Mouse (Mus musculus) intestine, embryonic 14.5 days (tissue): ENCODE measurements around the gene Fhit. TPM values are rescaled to one million over a fixed set of nuclear protein-coding genes. Genes with fewer than 3 reads are reported as not detected.

Experiments
- ATAC-seq: fragments of 200-750 bp; cut with Nextera tagmentation; replicated peaks from 2 replicates; pipeline ENCODE4 v1.8.0; 2017; ENCODE audit warnings: low read depth, moderate number of reproducible peaks, moderate TSS enrichment, moderate library complexity; ENCODE audit not compliant: low FRiP score, low TSS enrichment
- DNase-seq: peaks from one replicate; pipeline ENCODE4 v3.0.0-alpha.2; 2018; ENCODE audit warnings: low spot score
- H3K27ac ChIP-seq: fragments of 300-500 bp; sonication (generic); 2 replicates; pipeline ENCODE4 v1.5.1; 2014; ENCODE audit warnings: low read depth, mild to moderate bottlenecking, control low read depth
- H3K27me3 ChIP-seq: fragments of 300-500 bp; sonication (generic); replicated peaks from 2 replicates; pipeline ENCODE4 v1.6.1; 2014; ENCODE audit warnings: low read length, control low read depth; ENCODE audit not compliant: control insufficient read depth, insufficient read depth
- H3K36me3 ChIP-seq: fragments of 300-500 bp; sonication (generic); 2 replicates; pipeline ENCODE4 v1.6.1; 2014; ENCODE audit warnings: low read length, control low read depth; ENCODE audit not compliant: control insufficient read depth, insufficient read depth
- H3K4me1 ChIP-seq: fragments of 300-500 bp; sonication (generic); replicated peaks from 2 replicates; pipeline ENCODE4 v1.6.1; 2014; ENCODE audit warnings: low read length, control low read depth, mixed read lengths; ENCODE audit not compliant: control insufficient read depth, insufficient read depth
- H3K4me2 ChIP-seq: fragments of 300-500 bp; sonication (generic); 2 replicates; pipeline ENCODE4 v1.6.1; 2014; ENCODE audit warnings: low read length
- H3K4me3 ChIP-seq: fragments of 300-500 bp; sonication (generic); 2 replicates; pipeline ENCODE4 v1.5.1; 2014; ENCODE audit warnings: low read depth, low read length, control low read depth, mixed read lengths
- H3K9ac ChIP-seq: fragments of 300-500 bp; sonication (generic); 2 replicates; pipeline ENCODE4 v1.6.1; 2014; ENCODE audit warnings: mild to moderate bottlenecking, low read length
- H3K9me3 ChIP-seq: fragments of 300-500 bp; sonication (generic); 2 replicates; pipeline ENCODE4 v1.6.1; 2016; ENCODE audit warnings: low read length, control low read depth; ENCODE audit not compliant: control insufficient read depth
- whole genome bisulfite sequencing: fragments of 180-500 bp; shearing (Covaris S2); extraction: QIAGEN DNeasy Blood & Tissue Kit; methylation state at CpG from one replicate; pipeline ENCODE4 v1.1.7; 2014; 5-methylcytosine and 5-hydroxymethylcytosine counted together
- polyA plus RNA-seq: library from polyadenylated mRNA; unstranded; fragments of >200 nt; fragmentation: Nextera tagmentation; extraction: Ambion mirVana; gene quantifications from 2 replicates; pipeline ENCODE4 v1.2.1, GENCODE M21; 2014

Gene Fhit
- polyA plus RNA-seq, 1 experiment from 2014 or later, result 15.6 TPM

DNA sequence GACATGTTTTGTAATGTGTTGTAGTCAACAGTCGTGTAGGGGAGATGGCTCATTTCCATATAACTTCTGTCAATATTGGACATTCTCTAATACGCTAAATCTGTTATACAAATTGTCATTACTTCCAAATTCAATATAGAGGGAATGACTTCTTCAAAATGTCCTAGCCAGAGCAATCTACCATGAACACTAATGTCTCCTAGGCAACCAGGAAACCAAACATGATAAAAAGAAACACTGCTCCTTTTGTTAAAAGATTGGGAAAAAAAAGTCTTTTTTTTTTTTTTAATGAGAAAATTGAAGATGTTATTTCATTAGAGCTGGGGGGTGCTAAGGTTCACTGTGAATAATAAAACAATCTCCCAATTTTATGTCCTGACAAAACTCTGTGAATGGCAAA, 729.3 kb downstream of the Fhit start:
- H3K9ac ChIP-seq, result no peak overlapping the region
- H3K27me3 ChIP-seq, result no peaks in the 10 kb centered on the region
- no peak overlapping the region for H3K4me3 ChIP-seq
- no peak overlapping the region for H3K4me2 ChIP-seq
- no peak overlapping the region for H3K27ac ChIP-seq
- no peak for DNase-seq
- ATAC-seq, result no peak
- no peaks in the 10 kb centered on the region for H3K36me3 ChIP-seq
- no peaks in the 10 kb centered on the region for H3K4me1 ChIP-seq
- 81% methylated on average over 2 of the region's 2 CpGs for WGBS
- H3K9me3 ChIP-seq, result no peaks in the 10 kb centered on the region

- H3K27ac ChIP-seq, result no peak overlapping the region
- no peak overlapping the region for H3K4me2 ChIP-seq
- no peaks in the 10 kb centered on the region for H3K9me3 ChIP-seq
- H3K27me3 ChIP-seq, result no peaks in the 10 kb centered on the region
- no peak overlapping the region for H3K9ac ChIP-seq
- H3K4me3 ChIP-seq, result no peak overlapping the region
- no peaks in the 10 kb centered on the region for H3K4me1 ChIP-seq
- no peaks in the 10 kb centered on the region for H3K36me3 ChIP-seq
- ATAC-seq (no peak), DNase-seq (no peak)
- WGBS, result 86% methylated on average over 3 of the region's 3 CpGs
These were observed 731.3 kb downstream of the Fhit start for GRCm38 (mm10) chr14:10430396-10431000.

DNA sequence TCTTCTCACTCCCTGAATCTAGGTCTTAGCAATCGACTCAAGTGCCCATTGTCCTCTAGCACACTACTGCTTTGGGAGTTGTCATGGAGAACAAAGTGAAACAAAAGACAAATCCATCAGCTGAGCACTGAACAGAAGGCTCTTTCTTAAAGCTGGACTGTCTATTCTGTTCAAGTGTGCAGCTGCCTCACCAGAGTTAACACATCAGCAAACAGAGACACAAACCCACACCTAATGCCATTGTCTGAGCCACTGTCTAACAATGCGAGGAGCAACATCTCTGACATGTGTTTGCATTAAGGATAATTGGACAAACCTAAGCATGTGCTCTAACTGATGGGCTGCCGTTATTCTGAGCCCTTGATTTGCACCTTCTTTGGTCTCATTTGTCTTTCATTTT, 738.3 kb downstream of the Fhit start:
- no peaks in the 10 kb centered on the region for H3K4me1 ChIP-seq
- no peaks in the 10 kb centered on the region for H3K27me3 ChIP-seq
- no peaks in the 10 kb centered on the region for H3K36me3 ChIP-seq
- H3K9me3 ChIP-seq, result no peaks in the 10 kb centered on the region
- DNase-seq, result no peak
- ATAC-seq, result no peak
- no peak overlapping the region for H3K4me3 ChIP-seq
- no peak overlapping the region for H3K27ac ChIP-seq
- no peak overlapping the region for H3K4me2 ChIP-seq
- WGBS, result 78% methylated on average over 3 of the region's 3 CpGs
- no peak overlapping the region for H3K9ac ChIP-seq

GRCm38 (mm10) chr14:10422261-10422660, 739.6 kb downstream of the Fhit start:
- no peaks in the 10 kb centered on the region for H3K36me3 ChIP-seq
- H3K9ac ChIP-seq, result no peak overlapping the region
- no peaks in the 10 kb centered on the region for H3K4me1 ChIP-seq
- H3K4me2 ChIP-seq, result no peak overlapping the region
- DNase-seq (no peak), ATAC-seq (no peak)
- H3K27me3 ChIP-seq, result no peaks in the 10 kb centered on the region
- no peak overlapping the region for H3K4me3 ChIP-seq
- WGBS, result 70% methylated on average over 1 of the region's 1 CpGs
- no peaks in the 10 kb centered on the region for H3K9me3 ChIP-seq
- no peak overlapping the region for H3K27ac ChIP-seq

DNA sequence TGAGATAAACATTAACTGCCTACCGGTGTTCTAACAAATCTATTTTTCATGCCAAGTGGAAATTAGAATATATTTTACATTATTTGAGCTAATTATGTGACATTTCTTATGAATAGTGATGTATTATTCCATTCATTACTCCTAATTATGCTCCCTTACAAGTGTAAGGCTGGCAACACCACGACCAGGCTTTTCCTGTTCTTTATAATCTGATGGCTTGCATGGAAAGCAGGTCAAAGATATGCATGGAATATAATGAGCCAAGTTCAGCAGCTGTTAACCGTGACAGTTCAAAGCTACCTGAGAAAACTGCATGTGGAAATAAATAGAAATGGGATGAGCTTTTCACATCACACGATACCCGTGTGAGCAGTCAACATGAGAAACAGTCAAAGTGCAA, 746.8 kb downstream of the Fhit start:
- Histone ChIP-seq H3K27ac (no peak overlapping the region), H3K27me3 (no peaks in the 10 kb centered on the region), H3K4me3 (no peak overlapping the region), H3K4me1 (no peaks in the 10 kb centered on the region), H3K9ac (no peak overlapping the region), H3K9me3 (no peaks in the 10 kb centered on the region), H3K4me2 (no peak overlapping the region), H3K36me3 (no peaks in the 10 kb centered on the region)
- ATAC-seq, result no peak
- DNase-seq, result no peak
- 86% methylated on average over 5 of the region's 5 CpGs for WGBS

DNA sequence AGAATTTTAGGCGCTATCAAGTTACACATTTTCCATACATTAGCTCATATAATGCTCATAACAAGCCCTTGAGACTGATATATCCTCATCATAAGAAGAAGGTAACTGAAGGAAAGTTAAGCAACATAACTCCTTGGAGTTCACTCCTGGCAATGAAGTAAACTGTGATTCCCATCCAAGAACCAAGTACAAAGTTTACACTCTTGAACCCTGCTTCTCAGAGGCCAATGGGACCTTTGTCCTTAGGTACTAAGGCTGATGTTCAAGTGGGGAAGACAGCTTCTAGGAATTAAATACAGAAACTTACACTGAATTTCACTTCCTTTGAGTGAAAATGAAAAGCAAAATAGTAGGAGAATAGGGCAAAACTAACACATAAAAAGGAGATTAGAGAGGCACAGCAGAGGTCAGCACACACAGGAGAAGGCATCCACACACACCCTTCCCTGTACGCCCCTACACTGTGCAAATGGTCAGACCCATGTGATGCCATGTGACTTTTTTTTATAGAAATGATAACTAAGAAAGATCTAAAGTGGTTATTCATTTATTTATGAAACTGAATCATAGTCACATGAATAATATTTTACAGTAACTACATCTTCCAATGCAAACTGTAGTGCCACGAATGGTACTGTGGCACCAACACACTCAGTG, 752.4 kb downstream of the Fhit start:
- Histone ChIP-seq H3K9ac (no peak overlapping the region), H3K9me3 (no peaks in the 10 kb centered on the region), H3K4me2 (no peak overlapping the region), H3K36me3 (no peaks in the 10 kb centered on the region), H3K27me3 (no peaks in the 10 kb centered on the region), H3K4me1 (no peaks in the 10 kb centered on the region), H3K27ac (no peak overlapping the region), H3K4me3 (no peak overlapping the region)
- DNase-seq, result no peak
- 91% methylated on average over 3 of the region's 3 CpGs for WGBS
- ATAC-seq, result no peak

DNA sequence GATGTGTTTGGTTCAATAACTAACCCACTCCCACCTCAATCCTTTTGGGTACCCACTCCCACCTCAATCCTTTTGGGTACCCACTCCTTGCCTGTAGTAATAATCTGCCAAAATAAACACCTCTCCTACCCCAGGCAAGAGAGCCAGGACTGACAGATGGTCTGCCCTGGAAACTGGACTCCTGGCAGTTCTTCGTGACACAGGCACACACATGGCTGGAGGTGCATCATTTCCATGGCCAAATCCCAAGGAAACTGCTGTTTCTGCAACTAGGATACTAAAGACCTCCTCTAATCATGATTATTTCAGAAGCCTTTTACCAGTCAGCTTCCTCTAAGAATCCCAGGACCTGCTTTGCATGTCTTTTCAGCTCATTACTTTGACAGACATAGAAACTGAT, 756.5 kb downstream of the Fhit start:
- Histone ChIP-seq H3K9ac (no peak overlapping the region), H3K27me3 (no peaks in the 10 kb centered on the region), H3K27ac (no peak overlapping the region), H3K4me2 (no peak overlapping the region), H3K9me3 (no peaks in the 10 kb centered on the region), H3K4me3 (no peak overlapping the region), H3K4me1 (no peaks in the 10 kb centered on the region), H3K36me3 (no peaks in the 10 kb centered on the region)
- DNase-seq, result no peak
- no peak for ATAC-seq
- 68% methylated on average over 1 of the region's 1 CpGs for WGBS

DNA sequence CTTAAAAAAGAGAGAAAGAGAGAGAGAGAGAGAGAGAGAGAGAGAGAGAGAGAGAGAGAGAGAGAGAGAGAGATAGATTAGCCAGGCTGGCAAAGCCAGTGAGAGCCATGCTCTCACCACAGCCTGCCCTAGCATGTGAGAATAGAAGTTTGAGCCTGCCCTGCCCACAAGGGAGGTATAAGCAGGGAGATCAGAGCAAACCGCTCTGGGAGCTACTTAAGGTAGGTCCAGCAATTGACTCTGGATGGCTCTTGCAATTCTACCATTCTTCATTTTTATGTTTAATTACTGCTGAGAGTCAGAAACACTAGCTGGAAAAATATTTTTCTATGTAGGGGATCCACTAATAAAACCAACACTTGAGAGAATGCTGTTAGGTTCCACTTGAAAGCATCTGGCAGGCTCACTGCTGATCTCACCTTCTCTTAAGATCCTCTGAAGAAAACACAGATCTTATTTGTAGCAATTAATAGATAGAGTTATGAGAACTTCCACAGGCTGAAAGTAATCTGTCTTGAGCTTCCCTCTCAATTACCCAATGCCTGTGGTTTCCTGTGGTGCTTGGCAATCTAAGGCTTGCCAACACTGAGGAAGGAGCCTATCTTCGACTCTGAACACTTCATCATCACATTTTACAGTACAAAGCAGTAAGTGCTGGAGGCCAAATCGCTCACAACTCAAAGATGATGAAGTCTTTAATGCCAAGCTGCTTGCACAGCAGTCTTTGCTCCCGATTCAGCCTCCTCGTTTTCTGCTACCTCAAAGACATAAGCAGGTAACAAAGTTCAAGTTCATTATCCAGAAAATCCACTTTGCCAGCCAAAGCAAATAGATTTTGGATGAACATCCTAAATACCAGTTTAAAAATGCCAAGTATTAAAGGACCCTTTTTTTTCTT, 793.8 kb downstream of the Fhit start:
- no peak overlapping the region for H3K4me3 ChIP-seq
- H3K27me3 ChIP-seq, result no peaks in the 10 kb centered on the region
- 77% methylated on average over 5 of the region's 5 CpGs for WGBS
- H3K9ac ChIP-seq, result no peak overlapping the region
- DNase-seq, result no peak
- H3K36me3 ChIP-seq, result no peaks in the 10 kb centered on the region
- ATAC-seq, result no peak
- no peak overlapping the region for H3K4me2 ChIP-seq
- no peaks in the 10 kb centered on the region for H3K9me3 ChIP-seq
- no peaks in the 10 kb centered on the region for H3K4me1 ChIP-seq
- no peak overlapping the region for H3K27ac ChIP-seq
